Mouse (Mus musculus): ENCODE measurements at regions not wholly inside any gene's neighbourhood (a gene's known extent, or its start where the extent isn't known, plus 50 kb on each side); places are given as distances from the start of the nearest gene placed in this dataset.

DNA sequence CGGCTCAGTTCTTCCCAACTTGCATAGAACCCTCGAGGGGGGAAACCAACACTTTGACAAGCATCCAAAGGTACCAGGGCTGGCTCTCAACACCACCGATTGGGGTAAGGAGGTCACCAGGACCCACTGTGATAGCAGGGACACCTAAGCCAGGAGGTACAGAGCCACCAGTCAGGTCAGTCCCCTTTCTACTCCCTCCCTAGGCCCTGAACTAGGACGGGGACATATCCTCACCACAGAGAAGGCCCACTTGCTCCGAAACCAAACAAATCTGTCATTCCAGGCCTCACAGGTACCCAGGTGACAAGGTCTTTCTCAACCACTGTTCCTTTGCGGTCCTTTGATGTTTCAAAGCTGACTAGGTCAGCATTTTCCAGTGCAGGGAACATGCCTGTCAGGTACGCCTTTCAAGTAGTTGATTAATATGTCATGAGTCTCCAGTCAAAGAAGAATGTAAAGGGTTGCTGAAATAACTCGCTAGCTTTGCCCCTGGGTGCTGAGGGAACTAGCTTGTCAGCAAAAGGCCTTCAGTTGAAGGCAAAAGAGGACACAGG lies 95.4 kb downstream of the Zfp36l1 start:
- DNase-seq: no peak

DNA sequence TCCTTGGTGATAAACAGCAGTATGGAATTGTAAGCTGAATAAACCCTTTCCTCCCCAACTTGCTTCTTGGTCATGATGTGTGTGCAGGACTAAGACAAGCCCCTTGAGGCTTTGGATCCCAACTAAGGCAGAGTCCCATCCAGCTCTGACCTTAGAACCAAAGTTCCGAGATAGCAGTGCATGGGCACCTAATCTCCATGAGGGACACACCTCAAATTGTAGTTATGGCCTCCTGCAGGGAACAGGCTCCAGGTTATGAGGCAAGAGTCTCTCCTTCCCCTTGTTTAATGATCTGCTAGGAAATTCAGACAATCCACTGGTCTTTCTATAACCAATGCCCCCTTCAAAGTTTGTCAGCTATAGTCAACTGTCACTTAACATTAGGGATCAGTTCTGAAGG lies 96.9 kb downstream of the Zfp36l1 start:
- DNase-seq: no peak

DNA sequence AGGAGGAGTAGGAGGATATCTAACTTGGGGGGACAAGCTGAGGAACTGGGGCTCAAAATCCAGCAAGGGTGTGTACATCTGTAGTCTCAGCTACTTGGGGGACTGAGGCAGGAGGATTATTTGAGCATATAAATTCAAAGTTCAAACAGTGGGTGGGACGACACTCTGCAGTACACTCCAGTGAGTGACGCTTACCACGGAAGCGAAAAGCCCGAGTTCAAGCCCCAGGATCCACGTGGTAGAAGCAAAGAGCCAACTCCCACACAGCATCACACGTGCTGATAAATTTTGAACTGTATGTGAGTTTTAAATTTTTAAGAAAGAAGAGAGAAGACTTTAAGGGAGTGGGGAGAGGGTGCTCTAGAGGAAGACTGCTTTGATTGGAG lies 98.2 kb downstream of the Zfp36l1 start:
- DNase-seq: no peak

DNA sequence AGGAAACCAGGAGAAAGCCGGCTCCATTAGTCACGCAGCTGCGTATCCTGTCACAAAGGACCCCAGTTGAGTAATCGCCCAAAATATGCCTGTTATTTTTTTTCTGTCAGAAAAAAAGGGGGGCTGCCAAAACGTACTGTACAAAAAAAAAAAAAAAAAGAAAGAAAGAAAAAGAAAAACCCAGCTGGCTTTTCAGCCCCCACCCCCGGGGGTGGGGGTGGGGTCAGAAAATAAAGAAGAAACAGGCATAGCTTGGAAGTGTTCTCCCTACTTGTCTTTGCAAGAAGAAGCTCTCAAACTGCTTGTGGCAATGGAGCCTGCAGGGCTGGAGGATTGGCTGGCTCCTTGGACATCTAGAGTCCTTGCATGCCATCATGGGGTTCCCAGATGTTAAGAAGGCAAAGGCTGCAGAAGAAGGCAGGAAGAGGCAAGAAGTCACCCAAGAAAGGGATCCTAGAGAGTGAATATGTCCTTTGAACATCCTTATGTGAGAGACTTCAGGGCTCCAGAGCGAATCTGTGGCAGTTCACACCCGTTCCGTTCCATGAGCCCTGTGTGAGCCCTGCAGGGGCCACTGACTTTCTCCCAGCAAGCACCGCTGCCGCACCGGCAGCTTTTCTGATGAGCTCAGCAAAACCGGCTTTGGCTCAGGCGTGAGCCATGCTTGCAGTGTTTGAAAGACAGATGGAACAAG lies 98.8 kb downstream of the Zfp36l1 start:
- peak; percentile 78 for DNase-seq

DNA sequence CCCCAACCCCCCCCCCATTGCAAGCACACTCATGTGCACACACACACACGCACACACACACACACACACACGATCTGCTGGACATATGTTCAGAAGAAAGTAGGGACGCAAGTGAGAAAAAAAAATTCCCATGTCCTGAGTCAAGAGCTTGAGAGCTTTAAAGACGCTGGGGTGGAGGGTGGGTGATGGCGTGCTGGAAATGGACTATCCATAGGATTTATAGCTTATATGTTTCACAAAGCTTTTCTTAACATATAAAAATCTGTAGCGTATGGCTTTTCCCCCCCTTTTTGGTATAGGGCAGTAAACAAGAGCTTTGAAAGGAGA lies 99.3 kb downstream of the Zfp36l1 start:
- no peak for DNase-seq

DNA sequence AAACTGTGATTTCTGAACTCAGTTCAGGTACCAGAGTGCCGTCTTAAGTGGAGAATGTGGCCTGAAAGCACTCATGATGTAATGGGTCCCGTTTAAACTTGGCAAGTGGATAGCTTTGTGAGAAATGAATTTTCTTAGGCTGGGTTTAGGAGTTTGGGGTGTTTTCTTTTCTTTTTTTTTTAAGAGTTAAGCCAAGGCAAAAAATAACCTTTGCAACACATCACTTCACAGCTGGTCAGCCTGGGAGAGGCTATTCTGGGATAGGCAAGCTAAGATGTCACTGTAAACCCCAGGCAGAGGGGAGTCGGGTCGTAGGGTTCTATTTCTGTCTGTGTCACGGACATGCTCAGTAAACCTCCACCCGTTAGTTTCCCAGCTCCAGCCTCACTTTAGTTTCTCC lies 100.9 kb downstream of the Zfp36l1 start:
- DNase-seq: no peak

DNA sequence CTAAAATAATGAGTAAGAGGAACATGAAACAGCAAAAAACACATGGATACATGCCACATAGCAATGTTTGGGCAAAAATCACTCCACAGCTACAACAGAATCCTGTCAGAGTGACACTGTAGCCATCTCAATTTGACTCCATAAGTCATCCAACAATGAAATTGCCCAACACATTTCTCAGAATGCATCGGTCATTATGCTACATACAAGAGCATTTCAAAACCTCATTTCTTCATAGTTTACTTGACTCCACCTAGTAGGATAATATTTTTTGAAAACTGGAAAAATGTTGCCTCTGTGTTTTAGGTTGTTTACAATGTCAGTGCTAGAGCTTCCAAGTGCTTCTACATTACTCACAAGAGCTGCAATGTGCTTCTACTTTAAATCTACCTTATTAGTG lies 101.9 kb downstream of the Zfp36l1 start:
- no peak for DNase-seq

DNA sequence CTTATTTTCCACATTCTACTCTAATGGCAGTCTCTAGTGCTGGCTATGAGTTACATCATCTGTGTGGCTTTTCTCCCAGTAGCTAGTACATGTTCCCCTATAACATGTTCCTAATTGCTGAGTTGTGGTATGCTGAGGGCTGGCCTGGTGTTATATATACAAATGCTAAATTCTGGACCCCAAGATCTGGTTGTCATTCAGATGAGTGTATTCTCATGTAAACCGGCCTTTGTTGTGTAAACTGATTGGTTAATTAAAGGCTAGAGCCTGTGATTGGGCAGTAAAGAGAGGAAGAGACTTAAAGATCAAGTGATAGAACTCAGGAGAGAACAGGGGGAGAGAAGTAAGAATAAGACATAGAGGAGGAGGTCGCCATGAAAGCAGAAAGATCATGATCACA lies 102.6 kb downstream of the Zfp36l1 start:
- DNase-seq: no peak

DNA sequence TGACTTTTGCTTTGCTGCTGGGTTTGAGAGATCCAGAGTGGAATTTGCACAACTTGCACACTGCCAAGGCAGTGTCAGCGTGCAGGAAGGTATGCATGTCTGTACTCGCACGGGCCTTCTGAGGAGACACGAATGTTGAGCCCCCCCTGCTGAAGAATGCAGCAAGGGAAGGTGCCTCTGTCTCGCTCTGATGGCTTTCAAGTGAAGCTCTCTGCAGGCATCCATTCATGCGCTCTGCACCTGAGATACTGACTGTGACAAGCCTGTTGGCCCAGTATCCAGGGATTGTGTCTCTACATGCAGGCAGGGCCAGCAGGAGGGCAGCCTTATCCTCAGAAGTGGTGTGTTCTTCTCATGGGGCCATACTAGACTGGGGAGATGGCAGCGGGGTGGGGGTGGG lies 105.0 kb downstream of the Zfp36l1 start:
- DNase-seq: no peak

DNA sequence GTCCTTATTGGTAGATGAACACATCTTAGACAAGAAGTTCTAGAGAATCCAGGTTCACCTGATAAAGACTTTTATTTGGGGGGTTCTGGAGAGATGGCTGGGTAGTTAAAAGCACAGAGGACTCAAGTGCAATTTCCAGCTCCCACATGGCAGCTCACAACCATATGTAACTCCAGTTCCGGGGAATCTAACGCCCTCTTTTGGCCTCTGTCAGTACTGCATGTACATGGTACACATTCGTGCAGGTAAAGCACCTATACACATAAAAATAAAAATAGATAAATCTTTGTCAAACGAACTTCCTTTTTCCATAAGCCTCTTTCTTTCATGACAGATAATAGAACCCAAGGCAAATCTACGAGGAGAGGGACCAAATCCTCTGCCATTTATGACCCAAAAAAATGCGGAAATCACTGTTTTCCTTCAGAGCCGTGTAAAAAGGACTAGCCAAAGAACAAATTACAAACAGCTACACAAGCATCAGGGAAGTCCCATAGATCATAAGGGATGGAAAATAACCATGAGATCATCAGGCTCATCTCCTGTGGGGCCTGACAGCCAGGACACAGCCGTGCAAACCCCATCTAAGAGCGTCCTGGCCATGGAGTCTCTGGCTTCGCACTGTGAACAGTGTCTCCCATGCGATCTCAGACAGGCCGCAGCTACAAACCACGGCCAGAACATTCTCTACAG lies 107.4 kb downstream of the Zfp36l1 start:
- no peak for DNase-seq

DNA sequence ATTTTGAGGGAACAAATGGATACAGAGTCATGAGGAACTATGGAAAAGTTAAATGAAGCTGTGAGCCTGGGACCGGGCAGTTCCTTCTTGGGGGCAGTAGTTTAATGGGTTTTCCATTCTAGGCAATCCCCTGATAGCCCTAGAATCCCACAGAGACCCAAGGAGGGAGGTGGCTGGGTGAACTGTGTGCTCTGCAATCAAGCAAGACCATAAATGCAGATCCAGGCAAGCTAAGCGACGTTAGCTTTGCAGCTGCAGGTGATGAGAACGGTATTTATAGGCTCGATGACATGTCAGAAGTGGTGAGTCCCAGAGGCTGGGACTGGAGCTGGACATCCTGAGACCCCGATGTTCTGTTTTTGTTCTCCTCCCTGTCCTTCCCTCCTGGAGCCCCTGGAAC lies 108.2 kb downstream of the Zfp36l1 start:
- DNase-seq: no peak

DNA sequence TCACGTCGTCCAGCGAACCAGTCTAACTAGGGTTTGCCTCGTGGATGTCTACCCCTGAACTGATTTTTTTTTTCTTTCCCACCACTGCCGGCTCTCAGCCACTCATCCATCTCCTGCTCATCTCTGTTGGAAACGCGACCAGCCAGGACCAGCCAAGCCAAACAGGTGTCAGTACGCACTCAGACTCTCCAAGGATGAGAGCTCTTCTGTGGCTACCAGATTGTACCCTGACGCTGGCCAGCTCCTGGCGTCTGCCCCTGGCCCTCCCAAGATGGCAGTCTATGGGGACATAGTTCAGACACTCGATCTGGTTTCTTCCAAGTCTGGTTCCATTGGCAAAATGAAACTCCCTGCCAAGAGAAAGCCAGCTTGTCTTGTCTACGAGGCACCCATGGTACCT lies 109.3 kb downstream of the Zfp36l1 start:
- no peak for DNase-seq

DNA sequence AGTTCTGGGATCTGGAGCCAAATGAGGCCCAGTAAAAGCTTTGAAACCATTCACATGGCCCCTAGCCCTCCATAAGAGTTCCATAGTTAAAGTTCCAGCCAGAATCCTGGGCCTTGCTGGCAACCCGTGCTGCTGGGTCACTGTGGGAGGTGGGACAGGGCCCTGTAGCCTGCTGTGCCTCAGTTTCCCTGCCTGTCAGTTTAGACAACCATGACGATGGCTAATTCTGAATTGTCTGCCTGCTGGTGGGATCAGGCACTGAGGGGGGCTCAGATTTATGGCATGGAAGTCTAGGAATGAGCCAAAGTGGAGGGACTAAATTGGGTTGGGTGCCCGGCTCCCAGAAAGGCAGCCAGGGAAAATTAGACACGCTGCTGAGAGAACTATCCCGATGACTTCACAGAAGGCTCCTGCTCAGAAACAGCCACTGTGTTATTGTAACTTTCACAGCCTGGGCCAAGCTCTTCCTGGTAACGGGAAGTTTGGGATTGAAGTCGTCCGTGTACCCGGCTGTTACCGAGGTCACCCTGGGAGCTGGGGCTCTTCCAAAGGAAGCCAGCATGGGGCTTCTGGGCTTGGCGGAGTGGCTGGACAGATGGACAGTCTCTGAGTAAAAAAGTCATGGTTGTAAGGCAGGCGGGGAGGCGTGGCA lies 110.2 kb downstream of the Zfp36l1 start:
- DNase-seq: no peak

DNA sequence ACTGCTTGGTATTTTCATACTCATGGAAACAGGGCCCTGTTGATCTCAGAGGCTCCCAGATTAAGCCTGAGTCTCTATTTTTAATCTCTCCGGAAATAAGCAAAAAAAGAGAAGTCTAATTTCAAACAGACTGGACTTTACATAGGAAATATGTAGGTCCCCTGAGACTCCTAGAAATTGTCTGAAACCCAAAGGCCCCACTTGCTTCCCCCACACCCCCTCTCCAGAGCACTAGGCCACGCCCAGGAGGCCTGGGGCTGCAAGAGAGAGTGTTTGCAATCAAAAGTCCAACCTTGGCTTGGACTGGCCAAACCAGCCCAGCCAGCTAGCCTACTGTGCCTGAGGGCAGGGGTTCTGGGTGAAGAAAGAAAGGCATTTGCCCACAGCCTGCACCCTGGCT lies 111.0 kb downstream of the Zfp36l1 start:
- no peak for DNase-seq

DNA sequence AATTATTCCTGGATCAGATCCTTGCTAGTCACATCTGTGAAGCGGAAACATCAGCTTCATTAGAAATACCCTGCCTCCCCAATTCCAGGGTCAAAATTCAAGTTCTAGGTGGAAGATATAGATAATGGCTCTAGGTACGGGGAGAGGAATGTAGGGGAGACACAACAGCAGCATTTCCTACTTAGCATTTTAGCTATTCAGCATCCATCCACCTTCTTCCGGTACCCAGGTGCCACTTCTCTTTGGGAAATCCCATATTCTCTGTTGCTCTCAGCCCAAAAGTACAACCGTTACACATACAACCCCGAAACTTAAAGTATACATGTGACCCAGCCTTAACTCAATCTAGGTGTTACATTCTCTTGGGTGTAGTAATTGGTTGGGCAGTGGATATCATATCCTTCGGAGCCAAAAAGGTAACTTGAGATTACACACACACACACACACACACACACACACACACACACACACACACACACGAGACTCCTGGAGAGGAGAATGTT lies 112.9 kb downstream of the Zfp36l1 start:
- DNase-seq: no peak

DNA sequence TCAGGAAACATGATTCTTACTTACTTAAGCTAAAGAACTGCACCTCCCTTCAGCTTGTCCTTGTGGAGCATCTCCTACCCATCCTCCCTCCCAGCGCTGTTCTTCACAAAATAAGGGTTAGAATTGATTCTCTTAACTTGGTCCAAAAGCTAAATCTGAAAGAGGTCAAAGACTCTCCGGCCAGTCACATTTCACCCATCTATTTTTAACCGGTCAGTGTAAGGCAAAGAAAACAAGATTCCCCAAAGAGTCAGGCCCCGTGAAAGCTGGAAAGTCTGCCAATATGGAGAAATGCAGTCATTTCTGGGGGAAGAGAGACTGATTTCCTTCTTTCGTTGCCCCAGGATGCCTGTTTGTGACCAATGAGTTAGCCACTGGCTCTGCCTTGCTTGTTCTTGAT lies 114.0 kb downstream of the Zfp36l1 start:
- no peak for DNase-seq

DNA sequence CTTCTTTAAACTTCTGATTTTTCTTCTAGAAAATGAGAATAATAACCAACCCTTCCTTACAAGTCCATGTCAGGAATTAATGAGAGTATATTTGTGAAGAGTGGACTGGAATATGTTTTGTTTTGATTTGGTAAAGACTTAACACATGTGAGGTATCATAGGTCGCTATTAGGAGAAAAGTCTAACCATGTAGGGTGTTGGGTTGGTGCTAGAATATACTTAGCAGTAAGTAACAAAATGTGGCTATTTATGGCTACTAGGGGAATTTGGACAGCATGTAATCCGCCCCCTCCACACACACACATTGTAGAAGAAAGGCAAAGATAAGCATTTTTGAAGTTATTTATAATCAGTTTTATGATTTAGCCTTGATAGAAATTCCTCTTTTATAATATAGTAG lies 114.5 kb downstream of the Zfp36l1 start:
- no peak for DNase-seq

DNA sequence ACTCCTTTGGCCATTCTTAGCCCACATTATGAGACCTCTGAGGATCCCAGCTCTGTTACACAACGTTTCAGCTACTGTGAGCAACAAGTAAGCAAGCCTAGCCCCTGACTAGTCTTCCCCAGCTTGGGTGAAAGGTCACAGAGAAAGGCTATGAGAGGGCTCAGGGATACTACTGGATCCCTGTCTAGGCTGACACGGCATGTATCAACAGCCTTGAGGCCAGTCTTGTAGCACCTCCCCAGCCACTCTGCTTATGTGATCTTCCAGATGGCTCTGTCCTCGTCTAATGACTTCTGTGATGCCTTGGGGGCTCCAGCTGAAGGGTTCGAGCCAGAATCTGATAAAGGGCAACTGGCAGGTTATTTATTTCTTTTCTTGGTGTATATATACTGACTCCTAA lies 115.6 kb downstream of the Zfp36l1 start:
- no peak for DNase-seq

DNA sequence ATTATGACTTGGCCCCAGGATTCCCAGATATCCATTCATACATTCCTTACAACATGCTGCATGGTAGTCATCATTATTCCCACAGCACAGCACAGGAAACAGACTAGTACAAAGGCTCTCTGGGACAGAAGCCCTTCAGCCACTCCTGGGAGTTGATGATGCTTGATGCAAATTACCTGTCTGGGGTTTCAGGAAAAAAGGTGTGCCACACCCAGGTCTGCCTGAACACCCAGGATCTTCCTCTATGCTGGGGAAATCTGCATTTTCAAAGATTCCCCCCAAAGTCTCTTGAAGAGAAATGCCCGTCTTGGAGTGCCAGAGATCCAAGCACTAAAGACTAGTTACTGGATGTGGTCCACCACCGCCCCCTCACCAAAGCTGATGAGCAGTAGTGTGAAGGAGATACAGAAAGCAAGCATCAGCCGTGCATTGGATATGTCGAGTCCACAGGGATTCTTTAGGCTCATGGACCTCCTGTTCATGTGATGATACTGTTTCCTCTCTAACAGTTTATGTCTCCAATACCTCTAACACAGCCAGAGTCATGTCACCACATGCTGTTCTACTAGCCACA lies 117.2 kb downstream of the Zfp36l1 start:
- no peak for DNase-seq

DNA sequence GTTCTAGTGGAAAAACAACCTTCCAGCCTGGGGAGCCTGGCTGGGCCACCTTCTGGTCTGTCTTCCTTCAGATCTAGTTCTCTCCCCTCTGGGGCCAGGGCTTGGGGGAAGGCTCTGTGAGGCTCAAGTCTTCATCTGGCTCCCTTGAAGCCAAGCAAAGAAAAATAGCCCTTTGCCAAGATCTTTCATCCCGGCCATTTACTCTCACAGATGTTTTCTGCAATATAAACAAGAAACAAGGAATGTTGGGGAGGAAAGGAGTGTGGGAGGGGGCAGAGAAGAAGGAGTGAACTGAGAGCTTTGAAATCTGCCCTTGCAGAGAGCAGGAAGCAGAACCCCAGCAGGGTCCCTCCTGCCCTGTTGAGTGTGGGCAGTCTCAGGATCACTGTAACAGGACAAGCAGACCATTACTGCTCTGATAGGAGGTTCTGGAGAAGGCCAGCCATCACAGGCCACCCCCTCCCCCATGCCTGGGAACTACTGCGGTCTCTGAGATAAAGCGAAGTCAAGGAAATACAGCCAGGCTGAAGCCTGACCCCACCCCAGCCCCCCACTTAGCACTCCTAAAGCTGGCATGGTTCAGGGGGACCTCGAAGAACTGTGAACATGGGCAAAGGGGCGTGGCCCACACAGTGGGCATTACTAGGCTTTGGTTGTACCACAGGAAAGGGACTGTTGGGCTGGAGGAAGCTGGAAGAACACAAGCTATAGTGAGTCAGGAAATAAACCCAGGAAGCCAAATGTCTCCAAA lies 118.8 kb downstream of the Zfp36l1 start:
- peak; percentile 23 for DNase-seq

DNA sequence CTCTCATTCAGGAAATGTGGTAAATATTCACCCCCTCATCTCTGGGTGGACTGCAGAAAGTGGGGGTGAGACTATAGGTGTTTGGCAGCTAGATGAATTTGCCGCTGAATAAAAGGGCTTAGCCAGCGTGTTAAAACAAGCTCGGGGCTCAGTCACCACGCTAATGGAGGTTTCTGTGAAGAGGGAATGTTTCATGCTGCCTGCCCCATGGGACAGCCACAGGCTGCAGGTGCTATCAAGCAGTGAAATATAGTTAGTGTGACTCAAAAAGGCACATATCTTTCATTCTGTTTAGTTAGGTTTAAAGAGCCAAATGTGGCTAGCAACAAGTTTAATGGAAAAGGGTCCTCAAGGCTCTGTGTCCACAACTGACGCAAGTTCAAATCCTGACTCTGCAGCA lies 121.5 kb downstream of the Zfp36l1 start:
- no peak for DNase-seq

DNA sequence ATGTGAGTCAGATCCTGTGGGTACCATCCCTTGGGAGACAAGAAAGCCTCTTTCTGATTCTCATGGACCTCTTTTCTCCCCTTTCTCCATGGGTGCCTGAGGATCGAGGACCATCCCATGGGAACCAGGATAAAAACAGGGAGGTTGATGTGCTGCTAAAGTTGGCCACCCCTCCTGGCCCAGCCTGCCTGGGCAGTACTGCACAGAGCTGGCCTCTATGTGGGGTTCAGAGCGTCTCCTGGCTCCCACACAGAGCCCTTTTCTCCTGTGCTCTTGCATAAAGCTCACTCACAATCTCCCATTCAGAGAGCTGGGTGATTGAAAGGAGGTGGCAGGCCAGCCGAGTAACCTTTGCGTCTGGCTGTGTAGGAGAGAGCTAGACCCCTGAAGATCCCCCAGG lies 122.1 kb downstream of the Zfp36l1 start:
- no peak for DNase-seq

DNA sequence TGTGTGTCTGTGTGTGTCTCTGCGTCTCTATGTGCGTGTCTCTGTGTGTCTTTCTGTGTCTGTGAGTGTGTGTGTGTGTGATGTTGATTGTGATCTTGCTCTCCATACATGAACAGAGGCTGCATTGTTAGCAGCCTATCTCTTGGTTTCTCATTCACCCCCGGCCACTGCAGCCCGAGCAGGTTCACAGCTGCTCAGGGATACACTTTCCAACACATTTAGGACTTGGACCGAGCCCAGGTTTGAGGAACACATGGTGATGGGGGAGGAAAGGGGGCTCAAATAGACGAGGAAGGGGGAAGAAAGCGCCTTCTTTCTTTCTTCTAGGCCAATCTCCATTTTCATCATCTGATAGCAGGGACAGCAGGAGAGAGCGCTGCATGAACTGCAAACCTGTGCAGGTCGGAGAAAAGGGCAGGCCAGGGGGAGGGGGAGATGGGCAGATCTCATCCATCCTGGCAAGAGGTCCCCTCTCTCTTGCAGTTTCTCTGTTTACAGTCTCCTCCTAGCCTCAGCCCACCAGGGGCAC lies 123.2 kb downstream of the Zfp36l1 start:
- no peak for DNase-seq

Data from thymus, postnatal 4 days (tissue).